ENCODE assay signal across 8 mouse cellular contexts in the genomic region with DNA sequence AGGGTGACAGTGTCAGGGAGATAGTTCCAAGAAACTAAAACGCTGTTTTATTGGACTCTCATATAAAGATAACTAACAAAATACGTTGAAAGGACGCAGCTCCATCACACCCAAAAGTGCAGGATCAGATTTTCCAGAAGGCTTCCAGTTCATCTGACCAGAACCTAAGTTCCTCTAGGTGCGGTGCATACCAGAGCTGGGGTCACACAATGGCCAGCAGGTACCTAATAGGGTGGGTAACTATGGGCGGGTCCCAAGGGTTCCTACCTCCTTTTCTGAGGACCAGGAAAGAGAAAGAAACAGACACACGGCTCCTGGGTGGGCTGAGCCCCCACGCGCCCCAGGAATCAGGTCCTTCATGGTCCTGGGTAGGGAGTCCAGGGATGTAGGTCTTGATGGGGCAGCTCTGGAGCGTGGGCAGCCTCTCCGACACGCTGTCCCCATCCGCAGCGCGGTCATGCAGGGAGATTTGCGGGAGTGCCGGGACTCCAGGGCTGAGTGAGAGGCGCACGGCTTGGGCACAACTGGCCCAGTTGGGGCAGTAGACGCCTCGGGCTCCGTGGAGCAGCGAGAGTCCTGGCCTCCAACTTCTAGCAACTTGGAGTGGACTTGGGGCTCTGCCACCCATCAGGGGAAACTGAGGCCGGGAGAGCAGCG. TPM values are rescaled to one million over a fixed set of nuclear protein-coding genes. Genes with fewer than 3 reads are reported as not detected.
DNase-seq lines count a peak whose midpoint lies in the region; ATAC-seq lines count a peak whose summit lies in the region.

No protein-coding gene starts in this region.

- peak overlapping the region; percentile 98 for H3K4me2 ChIP-seq in lung, embryonic 16.5 days (ENCODE audit: low read depth, low read length)
- H3K4me2 ChIP-seq in intestine, embryonic 16.5 days (ENCODE audit: low read depth, low read length): peak overlapping the region; percentile 89
- H3K4me2 ChIP-seq in midbrain, embryonic 14.5 days (ENCODE audit: low read length): peak overlapping the region; percentile 97

- no peak for DNase-seq in cerebellum, postnatal 25 days
- no peak for DNase-seq in lung, postnatal 10 days
- DNase-seq in midbrain, embryonic 14.5 days: no peak
- no peak for DNase-seq in right cerebral cortex, adult 2 months (ENCODE audit: low spot score in 2 of 2)
- DNase-seq in ovary, postnatal 10 days (ENCODE audit: low spot score): no peak

- peaks cover 6% of the 10 kb centered on the region; the same call in 1 of the 2 replicates for H3K4me1 ChIP-seq in lung, embryonic 16.5 days (replicated peaks; ENCODE audit: control insufficient read depth, insufficient read depth, low read length)
- H3K4me1 ChIP-seq in intestine, embryonic 16.5 days (ENCODE audit: control insufficient read depth, insufficient read depth, low read length): 0 out of 2 replicates have a peak, but pooled peaks cover 8% of the 10 kb centered on the region
- 0 out of 2 replicates have a peak, but pooled peaks cover 3% of the 10 kb centered on the region for H3K4me1 ChIP-seq in midbrain, embryonic 14.5 days (ENCODE audit: control insufficient read depth, insufficient read depth, low read length)

- H3K27me3 ChIP-seq in lung, embryonic 16.5 days (ENCODE audit: control insufficient read depth, insufficient read depth, low read depth, low read length): no peaks in the 10 kb centered on the region
- H3K27me3 ChIP-seq in intestine, embryonic 16.5 days (replicated peaks; ENCODE audit: control insufficient read depth, insufficient read depth, low read length): no peaks in the 10 kb centered on the region
- H3K27me3 ChIP-seq in midbrain, embryonic 14.5 days (ENCODE audit: control insufficient read depth, insufficient read depth, low read length): no peaks in the 10 kb centered on the region

- no peaks in the 10 kb centered on the region for H3K9me3 ChIP-seq in lung, embryonic 16.5 days (ENCODE audit: control insufficient read depth, low read length)
- H3K9me3 ChIP-seq in intestine, embryonic 16.5 days (ENCODE audit: control insufficient read depth, low read length): no peaks in the 10 kb centered on the region
- no peaks in the 10 kb centered on the region for H3K9me3 ChIP-seq in midbrain, embryonic 14.5 days (ENCODE audit: control insufficient read depth, low read length)

- WGBS in lung, embryonic 16.5 days: 9% methylated on average over 24 of the region's 24 CpGs
- WGBS in intestine, embryonic 16.5 days: 8% methylated on average over 24 of the region's 24 CpGs
- WGBS in midbrain, embryonic 14.5 days: 12% methylated on average over 24 of the region's 24 CpGs

- peak overlapping the region; percentile 46; the same call in 1 of the 2 replicates for H3K27ac ChIP-seq in lung, embryonic 16.5 days (ENCODE audit: low read length)
- peak overlapping the region; percentile 53; the same call in 1 of the 2 replicates for H3K27ac ChIP-seq in intestine, embryonic 16.5 days (ENCODE audit: low read length)
- 0 out of 2 replicates have a peak overlapping the region, but pooled peaks have one; percentile 41 for H3K27ac ChIP-seq in midbrain, embryonic 14.5 days (replicated peaks; ENCODE audit: low read depth, low read length)

- ATAC-seq in cerebellum, adult (ENCODE audit: insufficient number of reproducible peaks, low FRiP score, low TSS enrichment): peak; percentile 37
- ATAC-seq in lung, embryonic 16.5 days (ENCODE audit: low read depth): peak; percentile 39
- peak; percentile 14 for ATAC-seq in intestine, embryonic 16.5 days
- peak; percentile 35; the same call in 1 of the 2 replicates for ATAC-seq in midbrain, embryonic 14.5 days (ENCODE audit: low FRiP score, low TSS enrichment)

- peak overlapping the region; percentile 82 for H3K4me3 ChIP-seq in lung, embryonic 16.5 days (ENCODE audit: low read length)
- peak overlapping the region; percentile 72 for H3K4me3 ChIP-seq in intestine, embryonic 16.5 days (ENCODE audit: low read length)
- peak overlapping the region; percentile 68 for H3K4me3 ChIP-seq in midbrain, embryonic 14.5 days (replicated peaks; ENCODE audit: low read depth, low read length)

- H3K36me3 ChIP-seq in lung, embryonic 16.5 days (ENCODE audit: control insufficient read depth, insufficient read depth, low read length): no peaks in the 10 kb centered on the region
- H3K36me3 ChIP-seq in intestine, embryonic 16.5 days (ENCODE audit: control insufficient read depth, insufficient read depth, low read length): no peaks in the 10 kb centered on the region
- H3K36me3 ChIP-seq in midbrain, embryonic 14.5 days (ENCODE audit: control insufficient read depth, insufficient read depth, low read length): no peaks in the 10 kb centered on the region

- peak overlapping the region; percentile 86 for H3K9ac ChIP-seq in lung, embryonic 16.5 days (ENCODE audit: low read length)
- H3K9ac ChIP-seq in intestine, embryonic 16.5 days (ENCODE audit: low read depth, low read length): peak overlapping the region; percentile 79
- peak overlapping the region; percentile 65 for H3K9ac ChIP-seq in midbrain, embryonic 14.5 days (replicated peaks; ENCODE audit: low read length)

RNA-seq across cellular contexts. Expression of a gene that starts 0.8 kb away (rescaled TPM):
- polyA plus RNA-seq in lung, embryonic 16.5 days (2015; fragmentation: Nextera tagmentation; extraction: Ambion mirVana): 9.4 and 9.7 TPM in 2 replicates
- polyA plus RNA-seq in intestine, embryonic 16.5 days (2015; fragmentation: Nextera tagmentation; extraction: Ambion mirVana): 15.9 and 18.0 TPM in 2 replicates
- 4.6 and 5.2 TPM in 2 replicates for polyA plus RNA-seq in midbrain, embryonic 14.5 days (2014; fragmentation: Nextera tagmentation; extraction: Ambion mirVana)
